Mouse (Mus musculus) heart, adult 9 months (tissue): ENCODE results near the gene Trhde.

Experiments
- DNase-seq, 2 experiments: peaks; one replicate each; pipeline ENCODE4 v3.0.0; 2022; ENCODE audit warnings: low spot score in 2 of 2

Trhde gene

DNA sequence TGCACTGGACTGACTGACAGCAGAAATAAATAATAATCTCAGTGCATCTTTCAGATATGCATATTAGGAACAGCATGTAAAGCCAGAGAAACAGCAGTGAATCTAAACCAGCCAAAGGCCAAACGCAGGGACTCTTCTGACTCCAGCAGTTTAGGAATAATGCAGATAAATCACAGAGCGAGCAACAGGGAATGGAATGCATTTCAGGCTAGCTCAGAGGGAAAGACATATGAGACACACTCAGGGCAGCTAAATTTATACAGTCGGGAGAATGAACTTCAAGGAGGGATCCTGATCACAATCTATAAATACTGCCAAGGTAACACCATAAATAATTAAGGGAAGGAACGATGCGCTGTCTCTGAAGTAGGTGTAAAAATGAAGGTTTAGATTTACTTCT is 66.4 kb downstream of the Trhde start:
- DNase-seq = no peak

DNA sequence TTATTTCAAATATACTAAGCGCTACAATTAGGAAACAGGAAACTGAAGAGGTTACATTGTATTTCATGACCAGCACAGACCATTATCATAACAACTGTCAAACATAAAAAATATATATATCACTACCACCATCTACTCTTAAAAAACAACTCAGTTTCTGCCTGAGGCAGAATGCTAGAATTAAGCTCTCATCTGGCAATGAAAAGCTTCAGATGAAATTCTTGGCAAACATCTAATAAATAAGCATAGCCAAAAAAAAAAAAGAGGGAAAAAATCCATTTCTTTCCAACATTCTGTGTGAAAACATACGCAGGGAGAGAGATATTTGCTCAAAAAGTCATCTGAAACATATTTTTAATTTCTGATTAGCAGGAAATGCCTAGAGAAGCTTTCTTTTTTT is 67.0 kb downstream of the Trhde start:
- no peak for DNase-seq

DNA sequence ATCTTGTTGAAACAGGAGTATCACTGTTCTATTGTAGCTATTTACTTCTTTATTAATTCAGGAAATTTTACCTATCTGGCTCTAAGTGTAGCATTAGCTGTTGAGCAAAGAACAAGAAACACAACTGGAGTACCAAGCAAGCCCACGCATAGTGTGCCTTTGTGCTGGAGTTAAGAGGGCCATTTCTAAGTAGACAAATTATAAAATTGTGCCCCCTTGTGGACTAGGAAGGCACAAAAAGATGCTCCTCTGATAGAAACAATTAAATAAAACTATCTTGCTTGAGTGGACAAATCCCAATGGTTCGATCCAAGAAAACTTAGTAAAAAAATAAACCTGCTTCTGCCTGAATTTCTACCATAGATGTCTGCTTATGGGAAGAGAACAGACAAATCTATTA is 76.5 kb downstream of the Trhde start:
- DNase-seq = no peak

GRCm38 (mm10) chr10:114701791-114702190 is 100.3 kb downstream of the Trhde start:
- no peak for DNase-seq

DNA sequence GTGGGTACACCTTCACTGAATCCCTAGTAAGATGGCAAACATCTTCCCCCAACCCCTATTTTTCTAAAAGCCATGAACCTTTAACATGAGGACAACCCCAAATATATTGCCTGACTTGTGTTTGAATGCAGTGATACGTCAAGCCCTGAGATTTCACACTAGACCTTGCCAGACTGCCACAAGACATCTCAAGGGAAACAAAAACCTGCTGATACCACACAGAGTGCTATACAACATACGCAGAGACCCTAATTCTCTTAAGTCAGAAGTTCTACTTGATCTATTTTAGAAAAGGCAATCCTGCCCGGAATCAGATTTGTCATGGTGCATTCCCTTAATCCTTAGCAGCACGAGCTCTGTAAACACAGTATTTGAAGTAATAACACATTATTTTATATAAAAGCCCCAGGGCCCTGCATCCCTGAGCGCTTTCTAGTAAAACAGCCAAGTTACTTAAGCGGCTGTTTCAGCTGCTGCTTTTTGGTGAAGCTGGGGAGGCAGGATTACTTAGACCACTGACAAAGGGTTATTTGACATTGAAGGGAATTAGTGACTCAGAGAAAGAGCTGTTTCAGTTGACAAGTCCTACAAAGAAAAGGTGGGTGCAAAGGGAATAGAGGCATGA is 130.2 kb downstream of the Trhde start:
- no peak for DNase-seq

DNA sequence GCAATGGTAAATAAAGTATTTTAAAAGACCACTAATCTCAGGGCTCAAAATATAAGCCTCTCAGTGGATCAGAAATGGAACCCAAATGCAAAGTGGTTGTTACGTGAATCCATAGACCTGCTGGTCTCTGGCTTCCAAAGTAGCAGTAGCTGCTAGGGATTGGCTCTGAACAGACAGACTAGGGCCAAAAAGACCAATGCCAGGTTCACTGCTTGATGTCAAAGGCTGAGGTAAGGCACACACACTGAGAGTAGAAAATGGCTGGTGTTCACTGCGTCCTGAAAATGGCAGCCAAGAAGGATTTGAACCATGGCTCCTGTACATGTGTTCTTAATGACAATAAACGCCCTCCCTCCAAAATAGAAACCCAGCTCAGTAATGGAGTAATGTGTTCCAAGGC is 209.1 kb downstream of the Trhde start:
- no peak for DNase-seq

- no peak for DNase-seq
These were observed 223.2 kb downstream of the Trhde start for GRCm38 (mm10) chr10:114578926-114579325.

DNA sequence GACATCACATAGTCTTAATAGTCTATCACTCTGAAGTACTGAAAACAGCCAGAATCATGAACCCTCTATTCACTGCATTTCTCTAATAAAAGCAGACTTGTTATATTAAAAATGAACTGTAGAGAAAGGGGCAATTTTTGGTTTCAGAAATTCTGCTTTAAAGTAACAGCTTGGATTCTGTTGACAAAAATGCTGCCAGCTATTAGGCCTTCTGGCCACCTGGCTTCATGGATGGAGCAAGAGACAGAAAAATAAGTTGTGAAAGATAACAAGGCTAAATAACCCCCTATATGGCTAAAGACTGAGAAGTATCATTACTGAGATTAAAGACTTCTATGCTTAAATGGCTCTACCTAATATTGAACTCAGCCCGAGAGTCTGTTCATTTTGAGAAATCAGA is 234.2 kb downstream of the Trhde start:
- DNase-seq = no peak

GRCm38 (mm10) chr10:114509186-114509585 is 292.9 kb downstream of the Trhde start:
- DNase-seq = no peak

- DNase-seq = no peak
These were observed 313.3 kb downstream of the Trhde start for GRCm38 (mm10) chr10:114488806-114489205.

- no peak for DNase-seq
These were observed 346.5 kb downstream of the Trhde start for GRCm38 (mm10) chr10:114455591-114455990.

GRCm38 (mm10) chr10:114448116-114448515 is 354.0 kb downstream of the Trhde start:
- DNase-seq = no peak

DNA sequence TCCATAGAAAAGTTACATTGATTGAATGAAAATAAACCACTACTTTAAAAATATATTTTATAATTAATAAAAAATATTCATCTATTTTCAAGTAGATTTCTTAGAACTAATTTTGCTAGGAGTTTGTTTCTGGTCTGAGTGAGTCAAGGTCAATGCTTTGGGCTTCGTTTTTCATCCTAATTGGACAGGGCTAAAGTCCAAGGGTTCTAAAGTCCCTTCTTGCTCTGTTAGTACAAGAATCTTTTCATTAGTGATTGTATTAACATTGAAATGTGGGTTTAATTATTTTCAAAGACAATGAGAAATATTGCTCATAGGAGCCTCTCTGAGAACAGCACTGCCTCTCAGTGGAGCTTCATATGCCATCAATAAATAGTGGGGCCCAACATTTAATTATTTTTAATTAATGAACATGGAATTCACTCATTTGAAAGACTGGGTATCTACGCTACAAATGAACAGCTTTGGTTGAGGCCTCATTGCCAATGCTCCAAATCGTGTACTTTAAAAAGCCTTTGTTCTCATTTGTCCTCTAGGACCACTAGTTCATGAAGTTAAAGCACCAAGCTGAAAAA is 383.1 kb downstream of the Trhde start:
- DNase-seq = no peak

GRCm38 (mm10) chr10:114415717-114416116 is 386.4 kb downstream of the Trhde start:
- no peak for DNase-seq

DNA sequence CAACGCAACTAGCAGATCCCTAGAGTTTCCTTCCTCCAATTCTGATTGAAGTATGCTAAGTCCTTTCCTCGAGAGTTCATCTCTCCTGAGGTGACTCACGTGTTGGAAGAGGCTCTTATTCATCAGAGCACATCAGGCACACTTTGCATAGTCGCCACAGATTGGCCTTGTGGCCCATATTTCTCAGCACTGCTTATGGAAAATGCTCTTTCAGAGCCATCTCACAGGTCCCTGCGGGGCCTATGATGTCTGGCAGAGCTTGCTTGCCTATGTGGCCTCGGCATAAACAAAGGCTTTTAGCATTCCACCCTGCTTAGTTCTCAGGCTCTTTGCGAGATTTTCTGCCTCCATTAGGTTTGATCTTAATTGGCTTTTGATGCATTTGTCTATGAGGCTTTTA is 396.8 kb downstream of the Trhde start:
- no peak for DNase-seq

- no peak for DNase-seq
These were observed 398.3 kb downstream of the Trhde start for GRCm38 (mm10) chr10:114403795-114404194.

DNA sequence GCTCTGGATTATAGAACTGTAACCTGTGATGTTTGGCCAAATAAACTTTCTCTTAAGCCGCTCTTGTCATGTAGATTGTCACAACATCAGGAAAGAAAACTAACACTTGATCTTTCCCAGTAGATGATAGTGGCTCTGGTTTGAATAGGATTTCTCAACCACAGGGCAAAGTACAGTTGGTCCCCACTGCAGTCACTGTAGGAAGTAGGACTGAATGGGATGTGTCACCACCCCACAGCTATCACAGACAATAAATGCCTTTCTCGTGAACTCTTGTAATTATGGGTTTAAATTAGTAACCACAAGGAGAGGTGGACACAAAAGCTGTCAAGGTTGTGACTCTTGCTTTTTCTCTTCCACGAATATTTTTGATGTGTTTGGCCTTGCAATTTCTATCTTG is 431.3 kb downstream of the Trhde start:
- DNase-seq = no peak

DNA sequence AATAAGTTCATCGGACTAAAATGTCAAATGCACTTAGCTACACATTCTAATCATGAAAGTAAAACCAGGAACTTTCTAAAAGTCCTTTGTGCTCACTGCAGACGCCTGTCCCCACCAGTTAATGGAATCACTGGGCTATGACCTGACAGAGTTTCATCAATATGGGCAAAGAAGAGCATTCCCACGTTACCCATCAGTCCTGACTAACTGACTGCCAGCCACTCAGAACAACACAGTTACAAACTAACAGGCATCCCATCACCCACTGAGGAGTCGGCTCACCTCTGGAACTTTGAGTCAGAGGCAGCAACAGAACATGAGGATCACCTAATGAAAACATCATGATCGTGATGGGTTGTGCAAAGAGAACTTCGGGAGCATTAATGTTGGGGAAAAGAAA is 438.7 kb downstream of the Trhde start:
- no peak for DNase-seq

- DNase-seq = no peak
These were observed 439.5 kb downstream of the Trhde start for GRCm38 (mm10) chr10:114362631-114363030.
